11 mouse cellular contexts compared by ENCODE assay signal in genomic region chr5:35454187-35454800, GRCm38 (mm10).
DNase-seq lines count a peak whose midpoint lies in the region; ATAC-seq and TF ChIP-seq lines count a peak whose summit lies in the region.
"Had no signal": no experiment of that assay in that cellular context is flagged by ENCODE, and none has a peak within 500 bp of the region (broad histone marks: within the 10 kb centered on the region; RNA-seq: fewer than 3 reads in every experiment).

No protein-coding gene starts in this region.

- dilution Hi-C loops in CH12.LX (cut with MboI; ENCODE audit: extremely low pct_ligation_motif_present, extremely low pct_unique_long_range_greater_than_20kb, low sequenced_read_pairs), result no loop called here

- in situ Hi-C loops in CH12.LX (cut with MboI; ENCODE audit: low pct_ligation_motif_present, low pct_unique_long_range_greater_than_20kb, low sequenced_read_pairs), result no loop called here

- H3K4me3 ChIP-seq in CH12.LX (replicated peaks in 1 of 3; ENCODE audit: low read depth in 2 of 3, low read length in 2 of 3, poor library complexity in 1 of 3), result no peak overlapping the region
- H3K4me3 ChIP-seq in embryonic facial prominence, embryonic 14.5 days (ENCODE audit: low read depth, low read length), result no peak overlapping the region
- H3K4me3 ChIP-seq in hindbrain, embryonic 16.5 days (ENCODE audit: low read length), result peak overlapping the region; percentile 0; the same call in 1 of the 2 replicates
- no peak overlapping the region; the same call in 1 of the 2 replicates for H3K4me3 ChIP-seq in midbrain, embryonic 10.5 days

- peaks cover 92% of the 10 kb centered on the region for H3K27me3 ChIP-seq in CH12.LX (replicated peaks)
- no peaks in the 10 kb centered on the region for H3K27me3 ChIP-seq in embryonic facial prominence, embryonic 14.5 days (replicated peaks; ENCODE audit: control insufficient read depth, insufficient read depth, low read length)
- no peaks in the 10 kb centered on the region for H3K27me3 ChIP-seq in hindbrain, embryonic 16.5 days (replicated peaks; ENCODE audit: control insufficient read depth, insufficient read depth, low read length)
- H3K27me3 ChIP-seq in midbrain, embryonic 10.5 days (ENCODE audit: low read depth, poor library complexity, severe bottlenecking), result peaks cover 74% of the 10 kb centered on the region

- peaks cover 0 to 9% of the 10 kb centered on the region in 2 experiments; a peak in 2 of 4 replicates for H3K4me1 ChIP-seq in CH12.LX (ENCODE audit: control insufficient read depth in 1 of 2, insufficient read depth in 2 of 2)
- H3K4me1 ChIP-seq in embryonic facial prominence, embryonic 14.5 days (ENCODE audit: control insufficient read depth, insufficient read depth, low read length), result peaks cover 5% of the 10 kb centered on the region; the same call in 1 of the 2 replicates
- peaks cover 11% of the 10 kb centered on the region for H3K4me1 ChIP-seq in hindbrain, embryonic 16.5 days (ENCODE audit: control insufficient read depth, insufficient read depth, low read depth, low read length)
- H3K4me1 ChIP-seq in midbrain, embryonic 10.5 days, result peaks cover 26% of the 10 kb centered on the region

- DNase-seq in CH12.LX (ENCODE audit: extremely low read depth), result peak; percentile 24
- DNase-seq in embryonic facial prominence, embryonic 14.5 days (ENCODE audit: low spot score), result peak; percentile 63
- DNase-seq in midbrain, embryonic 10.5 days (ENCODE audit: low spot score), result no peak
- DNase-seq in heart, adult 8-10 months (ENCODE audit: low spot score), result no peak
- no peak for DNase-seq in adrenal gland, adult 18-20 months (ENCODE audit: low spot score in 2 of 2)
- DNase-seq in cerebellum, postnatal 36 days, result no peak
- no peak for DNase-seq in gastrocnemius, postnatal 10 days
- DNase-seq: adrenal gland, postnatal 14 days; liver, postnatal 0 days had no signal

- TF ChIP-seq EP300 in CH12.LX (IDR thresholded peaks at IDR 0.05; ENCODE audit: low read length), result 0 out of 2 replicates have a peak, but pooled peaks have one; percentile 47

- H3K9ac ChIP-seq in CH12.LX (ENCODE audit: insufficient read depth, low read depth), result no peak overlapping the region
- H3K9ac ChIP-seq in embryonic facial prominence, embryonic 14.5 days (ENCODE audit: low read depth, low read length), result no peak overlapping the region
- H3K9ac ChIP-seq in hindbrain, embryonic 16.5 days (ENCODE audit: low read depth, low read length), result peak overlapping the region; percentile 36; the same call in 1 of the 2 replicates
- H3K9ac ChIP-seq: liver, postnatal 0 days had no signal

- no peaks in the 10 kb centered on the region for H3K79me2 ChIP-seq in CH12.LX (replicated peaks; ENCODE audit: control insufficient read depth, extremely low read depth, insufficient read depth, poor library complexity, severe bottlenecking)

- peak; percentile 54; the same call in 1 of the 2 replicates for ATAC-seq in embryonic facial prominence, embryonic 14.5 days (ENCODE audit: low read depth)
- peak; percentile 73 for ATAC-seq in hindbrain, embryonic 16.5 days
- ATAC-seq: CD4-positive, CD25-positive, alpha-beta regulatory T cell, adult 4 months; liver, postnatal 0 days had no signal

- no peak for TF ChIP-seq POLR2A in CH12.LX (IDR thresholded peaks at IDR 0.05; ENCODE audit: low read depth, low read length)

- no peaks in the 10 kb centered on the region for H3K9me3 ChIP-seq in CH12.LX (replicated peaks; ENCODE audit: low read length)
- H3K9me3 ChIP-seq in embryonic facial prominence, embryonic 14.5 days (ENCODE audit: control insufficient read depth, low read length), result no peaks in the 10 kb centered on the region
- H3K9me3 ChIP-seq in hindbrain, embryonic 16.5 days (ENCODE audit: control insufficient read depth, low read length), result no peaks in the 10 kb centered on the region
- H3K9me3 ChIP-seq in midbrain, embryonic 10.5 days (replicated peaks), result no peaks in the 10 kb centered on the region

- TF ChIP-seq CTCF in CH12.LX (conservative IDR thresholded peaks at IDR 0.05 in 1 of 2, IDR thresholded peaks at IDR 0.05 in 1 of 2; ENCODE audit: low read depth in 2 of 2, low read length in 2 of 2), result no peak; a peak in 1 of 4 replicates

- 42% methylated on average over 17 of the region's 17 CpGs for WGBS in embryonic facial prominence, embryonic 14.5 days
- 15% methylated on average over 17 of the region's 17 CpGs for WGBS in hindbrain, embryonic 16.5 days
- WGBS in midbrain, embryonic 10.5 days, result 68% methylated on average over 17 of the region's 17 CpGs

- no peaks in the 10 kb centered on the region for H3K36me3 ChIP-seq in CH12.LX (replicated peaks in 1 of 2; ENCODE audit: control insufficient read depth in 1 of 2, insufficient read depth in 1 of 2, low read length in 1 of 2)
- no peaks in the 10 kb centered on the region for H3K36me3 ChIP-seq in embryonic facial prominence, embryonic 14.5 days (ENCODE audit: control insufficient read depth, insufficient read depth, low read length)
- H3K36me3 ChIP-seq in hindbrain, embryonic 16.5 days (ENCODE audit: control insufficient read depth, insufficient read depth, low read length), result no peaks in the 10 kb centered on the region
- H3K36me3 ChIP-seq in midbrain, embryonic 10.5 days, result no peaks in the 10 kb centered on the region

- H3K27ac ChIP-seq in CH12.LX (ENCODE audit: insufficient read depth, low read depth), result no peak overlapping the region
- H3K27ac ChIP-seq in embryonic facial prominence, embryonic 14.5 days (replicated peaks; ENCODE audit: low read depth, low read length), result no peak overlapping the region
- H3K27ac ChIP-seq in hindbrain, embryonic 16.5 days (ENCODE audit: low read depth, low read length), result no peak overlapping the region
- H3K27ac ChIP-seq in midbrain, embryonic 10.5 days (replicated peaks), result peak overlapping the region; percentile 34; the same call in 1 of the 2 replicates

- peak overlapping the region; percentile 2; the same call in 1 of the 2 replicates for H3K4me2 ChIP-seq in CH12.LX (ENCODE audit: insufficient read depth, low read depth, poor library complexity, severe bottlenecking)
- no peak overlapping the region for H3K4me2 ChIP-seq in embryonic facial prominence, embryonic 14.5 days (ENCODE audit: low read depth, low read length)
- peak overlapping the region; percentile 39 for H3K4me2 ChIP-seq in hindbrain, embryonic 16.5 days (ENCODE audit: low read length)

- TF ChIP-seq RAD21 in CH12.LX (IDR thresholded peaks at IDR 0.05; ENCODE audit: low read depth, low read length), result no peak

TF ChIP-seq in CH12.LX, 34 proteins besides CTCF, POLR2A, EP300 and RAD21:
- TF ChIP-seq JUN (IDR thresholded peaks at IDR 0.05; ENCODE audit: insufficient read depth, low read depth, low read length), result 0 out of 2 replicates have a peak, but pooled peaks have one; percentile 32
- no peak for TF ChIP-seq NRF1 (IDR thresholded peaks at IDR 0.05; ENCODE audit: low read depth, low read length)
- TF ChIP-seq JUND (conservative IDR thresholded peaks at IDR 0.05; ENCODE audit: low read depth, low read length), result peak; percentile 48; the same call in 1 of the 2 replicates
- TF ChIP-seq MYC (IDR thresholded peaks at IDR 0.05; ENCODE audit: low read depth, low read length), result no peak
- no peak for TF ChIP-seq ZKSCAN1 (IDR thresholded peaks at IDR 0.05; ENCODE audit: borderline replicate concordance, low read depth, low read length)

Comparison
In these comparisons a context has a peak if more than half of its experiments do, and no peak if none do; other contexts are left out.
1. DNase-seq: peak in CH12.LX (single experiment) and embryonic facial prominence, embryonic 14.5 days (single experiment); none in midbrain, embryonic 10.5 days (single experiment), heart, adult 8-10 months (single experiment), adrenal gland, adult 18-20 months (0 of 2), cerebellum, postnatal 36 days (0 of 2) and gastrocnemius, postnatal 10 days (single experiment).